Mouse (Mus musculus) stomach, postnatal 0 days (tissue): Measurements from ENCODE around the gene Acad10. TPM values are rescaled to one million over a fixed set of nuclear protein-coding genes. Genes with fewer than 3 reads are reported as not detected.

Experiments
- ATAC-seq: fragments of 200-750 bp; cut with Nextera tagmentation; 2 replicates; pipeline ENCODE4 v1.8.0; 2017; ENCODE audit not compliant: low FRiP score, low TSS enrichment
- DNase-seq: peaks from one replicate; pipeline ENCODE4 v3.0.0-alpha.2; 2016; ENCODE audit warnings: low spot score
- H3K27ac ChIP-seq: fragments of 300-500 bp; sonication (generic); replicated peaks from 2 replicates; pipeline ENCODE4 v1.5.1; 2014; ENCODE audit warnings: mild to moderate bottlenecking, control low read depth
- H3K27me3 ChIP-seq: fragments of 300-500 bp; sonication (generic); 2 replicates; pipeline ENCODE4 v1.6.1; 2014; ENCODE audit warnings: low read length; ENCODE audit not compliant: control insufficient read depth, insufficient read depth
- H3K36me3 ChIP-seq: fragments of 300-500 bp; sonication (generic); 2 replicates; pipeline ENCODE4 v1.6.1; 2014; ENCODE audit warnings: low read length, mixed read lengths; ENCODE audit not compliant: control insufficient read depth, insufficient read depth
- H3K4me1 ChIP-seq: fragments of 300-500 bp; sonication (generic); replicated peaks from 2 replicates; pipeline ENCODE4 v1.6.1; 2014; ENCODE audit warnings: antibody characterized with exemption; ENCODE audit not compliant: control insufficient read depth, insufficient read depth
- H3K4me2 ChIP-seq: fragments of 300-500 bp; sonication (generic); replicated peaks from 2 replicates; pipeline ENCODE4 v1.6.1; 2014; ENCODE audit warnings: low read depth, mild to moderate bottlenecking, control low read depth, moderate library complexity
- H3K4me3 ChIP-seq: fragments of 300-500 bp; sonication (generic); 2 replicates; pipeline ENCODE4 v1.5.1; 2014; ENCODE audit warnings: low read depth, low read length, control low read depth
- H3K9ac ChIP-seq: fragments of 300-500 bp; sonication (generic); 2 replicates; pipeline ENCODE4 v1.6.1; 2014; ENCODE audit warnings: mild to moderate bottlenecking, low read length, control low read depth, mixed read lengths
- H3K9me3 ChIP-seq: fragments of 300-500 bp; sonication (generic); 2 replicates; pipeline ENCODE4 v1.6.1; 2016; ENCODE audit warnings: low read length; ENCODE audit not compliant: control insufficient read depth
- CTCF ChIP-seq: IDR thresholded peaks from 2 replicates; pipeline ENCODE4 v1.5.1; 2016; ENCODE audit warnings: antibody characterized with exemption, low read depth, mild to moderate bottlenecking, moderate library complexity
- EP300 ChIP-seq: optimal IDR thresholded peaks from 2 replicates; pipeline ENCODE3; 2016; ENCODE audit warnings: antibody characterized with exemption
- WGBS: fragments of 180-500 bp; shearing (Covaris S2); extraction: QIAGEN DNeasy Blood & Tissue Kit; methylation state at CpG from one replicate; pipeline ENCODE4 v1.1.7; 2014; 5-methylcytosine and 5-hydroxymethylcytosine counted together
- polyA plus RNA-seq: library from polyadenylated mRNA; unstranded; fragments of >200 nt; fragmentation: Nextera tagmentation; extraction: Ambion mirVana; gene quantifications from 2 replicates; pipeline ENCODE4 v1.2.1, GENCODE M21; 2015

The Acad10 gene
- polyA plus RNA-seq, 1 experiment from 2014 or later = 3.0 TPM

- no peaks in the 10 kb centered on the region for H3K4me1 ChIP-seq
- ATAC-seq (no peak), DNase-seq (no peak)
- no peak overlapping the region for H3K27ac ChIP-seq
- no peaks in the 10 kb centered on the region for H3K36me3 ChIP-seq
- H3K4me2 ChIP-seq = no peak overlapping the region
- no peaks in the 10 kb centered on the region for H3K9me3 ChIP-seq
- no peak overlapping the region for H3K9ac ChIP-seq
- H3K4me3 ChIP-seq = no peak overlapping the region
- no peak for TF ChIP-seq EP300
- no peak for TF ChIP-seq CTCF
- no peaks in the 10 kb centered on the region for H3K27me3 ChIP-seq
- WGBS = 79% methylated on average over 4 of the region's 4 CpGs
These were observed 5.8 kb downstream of the Acad10 start for GRCm38 (mm10) chr5:121654526-121654925.

GRCm38 (mm10) chr5:121649134-121649533, 11.2 kb downstream of the Acad10 start:
- DNase-seq = no peak
- no peaks in the 10 kb centered on the region for H3K9me3 ChIP-seq
- no peak overlapping the region for H3K4me3 ChIP-seq
- H3K27ac ChIP-seq = no peak overlapping the region
- TF ChIP-seq CTCF = no peak
- TF ChIP-seq EP300 = no peak
- no peaks in the 10 kb centered on the region for H3K27me3 ChIP-seq
- H3K4me2 ChIP-seq = no peak overlapping the region
- WGBS = 80% methylated on average over 7 of the region's 7 CpGs
- no peaks in the 10 kb centered on the region for H3K36me3 ChIP-seq
- no peaks in the 10 kb centered on the region for H3K4me1 ChIP-seq
- no peak overlapping the region for H3K9ac ChIP-seq
- no peak for ATAC-seq

GRCm38 (mm10) chr5:121639601-121640000, 20.7 kb downstream of the Acad10 start:
- DNase-seq = no peak
- Histone ChIP-seq H3K27ac (no peak overlapping the region), H3K9me3 (no peaks in the 10 kb centered on the region), H3K27me3 (no peaks in the 10 kb centered on the region), H3K4me1 (no peaks in the 10 kb centered on the region), H3K4me2 (no peak overlapping the region), H3K36me3 (no peaks in the 10 kb centered on the region; the same call in 1 of the 2 replicates), H3K9ac (no peak overlapping the region), H3K4me3 (no peak overlapping the region)
- WGBS = 88% methylated on average over 9 of the region's 9 CpGs
- ATAC-seq = no peak
- TF ChIP-seq CTCF (no peak), EP300 (no peak)

- no peak overlapping the region for H3K4me2 ChIP-seq
- no peak for ATAC-seq
- H3K9ac ChIP-seq = no peak overlapping the region
- 62% methylated on average over 6 of the region's 6 CpGs for WGBS
- no peak overlapping the region for H3K4me3 ChIP-seq
- H3K27me3 ChIP-seq = no peaks in the 10 kb centered on the region
- no peak overlapping the region for H3K27ac ChIP-seq
- no peaks in the 10 kb centered on the region; the same call in 1 of the 2 replicates for H3K36me3 ChIP-seq
- DNase-seq = no peak
- H3K9me3 ChIP-seq = no peaks in the 10 kb centered on the region
- TF ChIP-seq CTCF (no peak), EP300 (no peak)
- H3K4me1 ChIP-seq = no peaks in the 10 kb centered on the region
These were observed 23.0 kb downstream of the Acad10 start for GRCm38 (mm10) chr5:121637296-121637695.

GRCm38 (mm10) chr5:121634668-121635067, 25.6 kb downstream of the Acad10 start:
- ATAC-seq (no peak), DNase-seq (no peak)
- H3K9ac ChIP-seq = no peak overlapping the region
- H3K4me2 ChIP-seq = no peak overlapping the region
- H3K4me3 ChIP-seq = no peak overlapping the region
- H3K27ac ChIP-seq = no peak overlapping the region
- 82% methylated on average over 5 of the region's 5 CpGs for WGBS
- no peaks in the 10 kb centered on the region for H3K9me3 ChIP-seq
- no peak for TF ChIP-seq CTCF
- TF ChIP-seq EP300 = no peak
- no peaks in the 10 kb centered on the region for H3K27me3 ChIP-seq
- H3K4me1 ChIP-seq = no peaks in the 10 kb centered on the region
- H3K36me3 ChIP-seq = no peaks in the 10 kb centered on the region; the same call in 1 of the 2 replicates

GRCm38 (mm10) chr5:121632804-121633203, 27.5 kb downstream of the Acad10 start:
- H3K9me3 ChIP-seq = no peaks in the 10 kb centered on the region
- no peak for DNase-seq
- H3K9ac ChIP-seq = no peak overlapping the region
- no peak for TF ChIP-seq CTCF
- TF ChIP-seq EP300 = no peak
- H3K4me2 ChIP-seq = no peak overlapping the region
- no peak overlapping the region for H3K27ac ChIP-seq
- H3K4me1 ChIP-seq = no peaks in the 10 kb centered on the region
- ATAC-seq = no peak
- no peaks in the 10 kb centered on the region; the same call in 1 of the 2 replicates for H3K36me3 ChIP-seq
- WGBS = 53% methylated on average over 3 of the region's 3 CpGs
- no peaks in the 10 kb centered on the region for H3K27me3 ChIP-seq
- no peak overlapping the region for H3K4me3 ChIP-seq
